Mouse (Mus musculus): ENCODE measurements around the gene Cenpq.
A peak's percentile ranks its signal among the peaks of the same experiment; 100 is the strongest.

Cenpq gene

GRCm38 (mm10) chr17:40934420-40935231, at the start of gene Cenpq, which contains the start of gene Mut:
Gene Cenpq (minus strand): TSS chr17:40935047.
Gene Mut (plus strand): TSS chr17:40934685.
- DNase-seq (ENCODE audit: low spot score) = peak; percentile 99

- no peak for DNase-seq (ENCODE audit: low spot score)
Observed at GRCm38 (mm10) chr17:40977914-40978313, 43.1 kb upstream of the Cenpq start.

- peak; percentile 17 for DNase-seq (ENCODE audit: low spot score)
Observed at GRCm38 (mm10) chr17:40948518-40948917, 13.7 kb upstream of the Cenpq start.

- peak; percentile 15 for DNase-seq (ENCODE audit: low spot score)
Observed at GRCm38 (mm10) chr17:40933985-40934384, 862 bp downstream of the Cenpq start.

- no peak for DNase-seq (ENCODE audit: low spot score)
Observed at GRCm38 (mm10) chr17:40915499-40915898, 19.3 kb downstream of the Cenpq start.

GRCm38 (mm10) chr17:40914250-40914649, 20.6 kb downstream of the Cenpq start, which contains the start of gene Glyatl3:
Gene Glyatl3 (minus strand): TSS chr17:40914350.
- DNase-seq (ENCODE audit: low spot score) = no peak

- no peak for DNase-seq (ENCODE audit: low spot score)
Observed at GRCm38 (mm10) chr17:40904721-40905154, 30.1 kb downstream of the Cenpq start.

- no peak for DNase-seq (ENCODE audit: low spot score)
Observed at GRCm38 (mm10) chr17:40904056-40904597, 30.7 kb downstream of the Cenpq start.

- DNase-seq (ENCODE audit: low spot score) = no peak
Observed at GRCm38 (mm10) chr17:40903345-40903744, 31.5 kb downstream of the Cenpq start.

GRCm38 (mm10) chr17:40899783-40900363, 35.0 kb downstream of the Cenpq start:
- no peak for DNase-seq (ENCODE audit: low spot score)

- peak; percentile 18 for DNase-seq (ENCODE audit: low spot score)
Observed at GRCm38 (mm10) chr17:40896863-40897262, 38.0 kb downstream of the Cenpq start.

- DNase-seq (ENCODE audit: low spot score) = no peak
Observed at GRCm38 (mm10) chr17:40887849-40888536, 46.9 kb downstream of the Cenpq start.

GRCm38 (mm10) chr17:40885155-40885554, 49.7 kb downstream of the Cenpq start:
- no peak for DNase-seq (ENCODE audit: low spot score)

- no peak for DNase-seq (ENCODE audit: low spot score)
Observed at GRCm38 (mm10) chr17:40882172-40882571, 52.7 kb downstream of the Cenpq start.

GRCm38 (mm10) chr17:40879924-40880691, 54.7 kb downstream of the Cenpq start, which contains the start of gene 9130008F23Rik:
Gene 9130008F23Rik (minus strand): TSS chr17:40880559.
- no peak for DNase-seq (ENCODE audit: low spot score)

- no peak for DNase-seq (ENCODE audit: low spot score)
Observed at GRCm38 (mm10) chr17:40879528-40879923, 55.3 kb downstream of the Cenpq start.

- no peak for DNase-seq (ENCODE audit: low spot score)
Observed at GRCm38 (mm10) chr17:40877741-40878140, 57.1 kb downstream of the Cenpq start.

GRCm38 (mm10) chr17:40875568-40875967, 59.3 kb downstream of the Cenpq start:
- no peak for DNase-seq (ENCODE audit: low spot score)

GRCm38 (mm10) chr17:40874701-40875100, 60.1 kb downstream of the Cenpq start:
- no peak for DNase-seq (ENCODE audit: low spot score)

- no peak for DNase-seq (ENCODE audit: low spot score)
Observed at GRCm38 (mm10) chr17:40873582-40874011, 61.2 kb downstream of the Cenpq start.
